Mouse (Mus musculus) right cerebral cortex, postnatal 36 days (tissue): ENCODE data around the gene Srp68.

Source experiments
- DNase-seq, 2 experiments: peaks; one replicate each; pipeline ENCODE4 v3.0.0; 2022; ENCODE audit warnings: low spot score in 2 of 2, mixed read lengths in 1 of 2

Srp68 gene

GRCm38 (mm10) chr11:116274045-116274666, at the start of gene Srp68:
Gene Srp68, minus strand, starts transcription at chr11:116274217.
- DNase-seq = peak; percentile 92

GRCm38 (mm10) chr11:116318719-116319659, 45.0 kb upstream of the Srp68 start:
- DNase-seq = peak in 1 of 2 experiments; percentile 58

DNA sequence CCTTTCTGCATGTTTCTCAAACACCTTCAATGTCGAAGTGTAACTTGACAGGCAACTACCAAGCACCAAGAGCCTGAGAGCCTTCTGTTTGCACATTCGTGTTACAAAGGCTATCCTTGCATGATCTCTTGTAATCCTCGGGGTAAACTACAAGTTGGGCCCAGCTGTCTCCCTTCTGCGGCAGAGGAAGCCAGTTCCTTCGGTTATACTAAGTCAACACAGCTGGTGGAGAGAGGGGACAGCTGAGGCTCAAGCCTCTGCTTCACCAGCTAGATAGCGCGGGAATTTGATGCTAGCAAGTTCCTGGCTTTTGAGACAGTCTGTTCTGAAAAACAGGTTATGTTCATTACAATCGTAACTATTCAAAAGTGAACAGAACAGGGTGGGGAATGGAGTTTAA, 38.3 kb upstream of the Srp68 start:
- no peak for DNase-seq

DNA sequence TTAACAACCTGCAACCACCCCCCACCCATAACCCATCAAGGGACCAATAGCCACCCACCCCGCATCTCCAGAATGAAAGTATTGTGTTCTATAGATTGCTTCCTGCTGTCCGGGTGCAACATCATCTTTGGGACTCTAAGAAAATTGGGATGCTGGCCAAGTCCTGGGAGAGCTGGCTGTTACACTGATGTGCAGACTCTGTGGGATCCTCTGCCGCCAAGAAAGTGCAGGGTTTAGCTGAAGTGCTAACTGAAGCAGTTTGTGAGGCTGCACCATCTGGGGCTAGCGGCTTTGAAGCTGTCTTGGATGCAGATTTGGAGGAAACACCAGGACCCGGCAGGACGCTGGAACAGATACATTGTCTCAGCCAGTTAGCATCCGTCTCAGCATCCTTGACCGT, 37.2 kb upstream of the Srp68 start:
- DNase-seq = no peak

DNA sequence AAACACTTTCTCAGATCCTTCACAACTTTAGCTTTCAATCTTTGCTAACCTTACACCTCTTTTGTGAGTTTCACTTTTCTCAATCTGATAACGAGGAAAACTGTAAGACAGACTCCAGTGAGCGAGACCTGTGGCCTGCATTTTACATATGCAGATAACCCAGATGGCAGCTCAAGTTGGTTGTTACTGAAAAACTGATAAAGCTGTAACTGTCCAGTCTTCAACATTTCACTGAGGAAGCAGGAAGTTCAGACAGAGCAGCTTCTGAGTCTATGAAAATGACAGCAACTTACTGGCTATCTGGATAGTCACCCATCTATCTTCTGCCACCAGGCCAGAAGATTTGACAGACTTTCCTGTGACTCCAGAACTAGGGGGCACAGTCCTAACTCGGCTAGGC, 35.6 kb upstream of the Srp68 start:
- no peak for DNase-seq

DNA sequence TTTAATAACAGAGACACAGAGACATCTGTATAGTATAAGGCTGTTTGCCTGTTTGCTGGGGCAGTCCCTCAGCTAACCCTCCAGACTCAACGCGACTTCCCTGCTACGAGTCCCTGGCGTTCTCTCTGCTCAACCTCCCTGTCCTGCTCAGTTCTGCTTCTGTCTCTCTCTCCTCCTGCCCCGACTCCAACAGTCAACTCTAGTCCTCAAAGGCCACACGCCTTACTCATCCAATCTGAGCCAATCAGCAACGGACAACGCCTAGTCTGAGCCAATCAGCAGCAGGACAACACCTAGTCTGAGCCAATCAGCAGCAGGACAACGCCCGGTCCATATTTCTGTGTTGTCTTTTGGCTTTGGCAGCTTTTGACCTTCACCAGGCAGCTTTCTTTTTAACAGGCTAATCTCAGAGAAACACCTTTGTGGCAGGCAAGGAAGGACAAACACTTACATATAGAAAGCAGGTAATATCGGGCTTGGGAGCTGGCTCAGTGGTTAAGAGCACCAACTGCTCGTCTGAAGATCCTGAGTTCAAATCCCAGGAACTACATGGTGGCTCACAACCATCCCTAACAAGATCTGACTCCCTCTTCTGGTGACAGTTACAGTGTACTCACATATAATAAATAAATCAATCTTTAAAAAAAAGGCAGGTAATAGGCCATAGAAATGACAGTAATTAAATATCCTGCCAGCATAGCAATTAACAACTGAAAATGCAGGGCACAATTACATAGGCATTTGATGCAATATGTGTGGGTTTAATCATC, 33.9 kb upstream of the Srp68 start:
- DNase-seq = no peak

- DNase-seq = no peak
These were observed 33.2 kb upstream of the Srp68 start, which contains the start of gene Exoc7 for GRCm38 (mm10) chr11:116307019-116307725. Gene Exoc7, minus strand, starts transcription at chr11:116307233.

- peak; percentile 86 for DNase-seq
These were observed 32.3 kb upstream of the Srp68 start for GRCm38 (mm10) chr11:116306126-116306982.

DNA sequence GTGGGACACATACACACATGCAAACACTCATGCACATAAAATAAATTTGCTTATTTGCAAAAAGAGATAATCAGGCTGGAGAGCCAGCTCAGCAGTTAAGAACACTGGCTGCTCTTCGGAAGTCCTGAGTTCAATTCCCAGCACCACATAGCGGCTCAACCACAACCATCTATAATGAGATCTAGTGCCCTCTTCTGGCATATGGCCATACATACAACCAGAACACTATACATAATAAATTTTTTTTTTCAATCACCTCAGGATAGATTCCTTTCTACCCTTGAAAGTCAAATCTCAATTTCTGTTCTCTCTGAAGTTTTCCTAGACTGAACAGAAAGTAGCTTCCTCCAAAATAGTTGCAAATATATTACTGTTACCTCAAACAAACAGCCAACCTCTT, 31.4 kb upstream of the Srp68 start:
- DNase-seq = no peak

DNA sequence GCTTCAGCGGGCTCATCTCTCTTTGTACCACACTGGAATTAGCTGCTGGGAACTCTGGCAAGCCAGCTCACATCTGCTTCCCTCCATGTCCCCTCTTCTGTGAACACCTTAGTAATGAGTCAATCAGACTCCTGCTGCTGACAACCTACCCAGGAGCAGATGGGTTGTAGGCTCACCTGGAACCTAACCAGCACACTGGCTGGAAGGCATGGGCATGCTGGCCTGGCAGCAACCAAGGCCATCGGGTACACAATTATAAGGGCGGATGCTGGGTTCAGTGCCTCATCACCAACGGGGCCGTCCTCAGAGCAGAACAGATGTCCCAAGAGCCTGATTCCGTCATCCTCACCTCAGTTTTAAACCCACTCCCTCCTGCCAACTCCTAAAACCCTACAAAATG, 24.6 kb upstream of the Srp68 start:
- DNase-seq = no peak

GRCm38 (mm10) chr11:116298221-116298620, 24.2 kb upstream of the Srp68 start:
- DNase-seq = no peak

DNA sequence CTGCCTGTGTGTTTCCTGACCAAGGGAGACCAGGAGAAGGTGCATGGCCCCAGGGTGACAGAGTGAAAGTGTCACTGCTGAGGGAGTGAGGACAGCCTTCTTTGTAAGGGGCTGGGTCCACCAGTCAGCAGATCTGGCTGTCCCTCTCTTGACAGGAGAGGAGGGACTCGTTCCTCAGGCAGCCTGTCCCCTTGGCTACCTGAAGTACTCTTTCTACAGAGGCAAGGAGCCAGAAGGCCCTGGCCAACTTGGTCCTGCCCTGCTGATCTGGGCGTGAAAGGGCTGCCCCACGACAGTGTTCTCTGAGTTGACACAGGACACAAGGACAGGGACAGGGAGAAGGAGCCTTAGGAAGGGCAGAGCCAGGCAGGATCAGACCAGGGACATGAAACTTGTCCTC, 23.0 kb upstream of the Srp68 start:
- no peak for DNase-seq

GRCm38 (mm10) chr11:116296191-116296734, 22.2 kb upstream of the Srp68 start:
- DNase-seq = no peak

GRCm38 (mm10) chr11:116294319-116294718, 20.3 kb upstream of the Srp68 start:
- DNase-seq = no peak

DNA sequence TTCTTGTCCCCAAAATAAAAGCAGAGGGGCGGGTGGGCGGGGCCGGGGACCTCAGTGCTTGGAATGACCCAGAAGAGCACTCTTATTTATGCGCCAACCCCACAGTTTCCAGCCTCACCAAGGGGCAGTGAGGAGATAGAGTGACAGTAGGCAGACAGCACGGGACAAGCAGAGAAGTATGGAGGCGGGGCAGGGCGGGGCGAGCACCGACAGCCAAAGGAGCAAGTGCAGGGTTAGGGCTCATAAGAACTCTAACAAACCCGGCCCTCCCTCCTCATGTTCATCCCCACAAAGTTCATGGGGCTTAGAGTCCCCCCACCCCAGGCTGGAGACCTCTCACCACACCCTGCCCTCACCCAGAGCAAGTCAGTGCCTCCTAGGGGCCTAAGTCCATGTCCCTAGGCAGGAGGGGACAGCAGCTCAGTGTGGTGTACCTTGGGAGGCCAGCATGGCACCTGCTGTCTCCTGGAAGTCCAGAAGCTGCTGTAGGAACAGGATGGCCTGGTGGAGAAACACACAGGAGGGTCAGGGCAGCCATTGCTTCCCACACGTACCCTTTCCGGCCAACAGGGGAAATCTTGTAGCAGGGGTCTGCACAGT, 19.6 kb upstream of the Srp68 start:
- no peak for DNase-seq

DNA sequence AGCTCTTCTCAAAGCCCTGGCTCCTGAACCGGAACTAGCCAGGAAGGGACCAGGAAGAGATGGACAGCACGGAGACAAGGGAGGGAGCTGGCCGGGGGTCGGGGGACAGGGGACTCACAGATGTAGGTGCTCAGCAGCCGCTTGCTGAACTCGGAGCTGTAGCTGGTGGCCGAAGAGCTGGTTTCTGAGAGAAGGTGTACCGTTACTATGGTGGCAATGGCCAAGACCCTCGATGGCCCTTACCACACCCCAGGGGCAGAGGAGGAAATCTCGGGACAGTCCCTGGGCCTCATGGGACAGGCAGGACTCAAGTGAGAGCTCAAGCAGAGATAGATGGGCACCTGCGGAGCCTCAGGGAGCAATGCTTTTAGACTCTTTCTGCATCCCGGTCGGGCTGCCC, 18.4 kb upstream of the Srp68 start:
- DNase-seq = no peak

DNA sequence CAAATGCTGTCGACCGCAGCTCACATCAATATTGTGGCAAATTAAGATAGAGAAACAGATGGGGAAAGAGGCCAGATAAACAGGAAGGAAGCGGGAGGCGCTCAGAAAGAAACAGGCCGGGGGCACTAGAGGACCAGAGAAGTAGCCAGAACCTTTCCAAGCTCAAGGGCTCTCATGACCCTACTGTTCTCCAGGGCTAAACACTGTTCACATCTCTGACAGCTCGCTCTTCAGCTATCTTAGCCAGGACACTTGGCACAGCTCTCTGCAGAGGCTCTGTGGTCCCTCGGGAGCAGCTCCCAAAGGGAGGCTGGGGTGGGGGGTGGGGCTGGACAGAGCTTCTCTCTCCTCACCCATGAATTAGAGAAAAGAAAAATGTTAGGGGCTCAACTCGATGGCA, 16.5 kb upstream of the Srp68 start:
- DNase-seq = no peak

DNA sequence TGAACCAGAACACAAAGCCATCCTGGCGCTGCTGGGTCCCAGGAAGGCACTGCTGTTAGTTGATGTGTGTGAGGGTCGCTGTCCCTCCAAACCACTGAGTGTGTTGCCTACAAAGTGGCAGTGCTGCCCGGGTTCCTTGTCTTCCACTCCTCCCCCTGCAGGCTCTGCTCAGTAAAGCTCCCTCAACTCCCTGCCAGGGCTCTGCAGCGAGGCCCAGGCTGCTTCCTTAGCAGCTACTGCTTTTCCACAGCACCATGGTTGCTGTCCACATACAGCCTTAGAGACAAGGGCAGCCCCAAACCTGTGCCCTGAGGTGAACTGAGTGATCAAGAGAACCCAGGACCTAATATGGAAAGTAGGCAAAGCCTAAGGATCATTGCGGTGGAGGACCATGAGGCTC, 13.3 kb upstream of the Srp68 start:
- no peak for DNase-seq

GRCm38 (mm10) chr11:116285770-116286191, 11.8 kb upstream of the Srp68 start:
- DNase-seq = no peak

DNA sequence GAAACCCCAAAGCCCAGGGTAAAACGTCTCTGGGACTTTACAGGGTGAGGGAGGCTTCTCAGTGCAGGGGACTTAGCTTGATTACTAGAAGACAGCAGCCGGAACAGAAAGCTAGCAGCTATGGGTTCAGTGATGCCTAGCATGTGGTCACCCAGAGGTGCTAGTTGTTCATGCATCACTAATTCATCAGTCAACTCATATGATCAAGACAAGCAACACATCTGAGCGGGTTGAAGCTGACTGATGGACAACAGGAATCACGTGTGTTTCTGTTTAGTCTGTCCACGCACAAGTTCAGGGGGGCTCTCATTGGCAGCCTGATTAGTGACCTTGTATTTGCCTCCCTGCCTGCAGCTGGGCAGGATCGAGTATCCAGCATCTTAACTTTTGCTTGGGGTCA, 10.0 kb upstream of the Srp68 start:
- no peak for DNase-seq
